Mouse (Mus musculus): ENCODE measurements around the gene Slc4a3.

The Slc4a3 gene

DNA sequence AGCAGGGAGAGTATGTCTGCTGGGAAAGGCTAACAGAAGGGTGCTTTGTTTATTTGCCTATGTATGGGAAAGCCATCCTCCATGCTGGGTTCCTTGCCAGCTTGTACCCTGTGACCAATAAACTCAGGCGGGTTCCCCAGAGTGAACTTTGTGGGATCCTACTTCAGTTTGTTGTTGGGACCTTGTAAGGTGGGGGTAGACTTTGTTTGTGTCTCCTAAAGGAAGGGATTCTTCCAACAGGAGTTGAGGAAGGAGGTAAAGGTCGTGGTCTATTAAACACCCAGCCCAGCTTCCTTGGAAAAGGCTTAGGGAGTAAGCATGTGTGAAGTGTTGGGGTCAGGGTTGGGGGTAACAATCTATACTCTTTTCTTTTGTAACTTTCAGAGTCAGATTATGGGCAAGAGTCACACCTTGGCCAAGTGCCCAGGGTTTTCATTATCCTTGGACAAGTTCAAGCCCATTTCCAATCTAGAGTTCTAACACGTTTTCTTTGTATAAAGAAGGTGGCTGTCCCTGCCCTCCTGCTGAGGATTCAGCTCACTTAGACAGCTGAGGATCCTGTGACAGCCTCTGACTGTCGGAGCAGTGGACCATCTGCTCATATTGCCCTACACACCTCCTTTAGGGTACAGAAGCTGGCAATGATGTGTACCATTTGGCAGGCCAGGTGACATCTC, 15.3 kb downstream of the Slc4a3 start:
- peak; percentile 40 to 51 for DNase-seq

DNA sequence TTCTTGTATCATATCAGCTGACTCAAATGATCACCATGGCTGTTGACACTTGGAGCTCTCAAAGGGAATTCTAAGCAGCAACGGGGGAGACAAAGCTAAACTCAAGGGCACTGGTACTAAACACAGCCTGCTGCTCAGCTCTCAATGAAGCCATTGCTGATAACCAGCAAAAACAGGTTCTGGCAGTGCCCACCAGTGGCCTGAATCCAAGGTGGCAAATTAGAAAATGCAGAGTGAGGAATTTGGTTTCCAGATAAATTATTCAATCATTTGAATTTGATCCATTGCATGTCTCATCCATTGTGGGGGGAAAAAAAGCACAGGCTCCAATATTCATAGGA, 15.8 kb downstream of the Slc4a3 start:
- DNase-seq, result no peak

DNA sequence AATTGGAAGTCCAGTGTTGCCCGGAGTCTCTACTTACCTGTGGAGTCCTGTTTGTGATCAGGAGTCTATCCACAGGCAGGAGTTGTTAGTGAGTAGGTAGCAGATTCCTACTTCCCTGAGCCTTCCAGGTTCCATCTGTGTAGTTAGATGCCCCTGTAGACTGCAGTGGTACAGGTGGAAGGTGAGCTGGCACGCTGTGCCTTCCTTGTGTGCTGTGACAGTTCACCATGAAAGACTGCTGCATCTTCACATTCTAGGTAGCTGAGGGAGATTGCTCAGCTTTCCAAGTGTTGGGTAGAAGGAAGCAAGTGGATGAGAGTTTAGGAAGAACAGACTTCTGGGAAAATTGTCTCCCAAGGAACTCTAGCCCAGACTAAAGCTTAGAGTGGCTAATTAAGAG, 18.0 kb downstream of the Slc4a3 start:
- DNase-seq, result no peak

DNA sequence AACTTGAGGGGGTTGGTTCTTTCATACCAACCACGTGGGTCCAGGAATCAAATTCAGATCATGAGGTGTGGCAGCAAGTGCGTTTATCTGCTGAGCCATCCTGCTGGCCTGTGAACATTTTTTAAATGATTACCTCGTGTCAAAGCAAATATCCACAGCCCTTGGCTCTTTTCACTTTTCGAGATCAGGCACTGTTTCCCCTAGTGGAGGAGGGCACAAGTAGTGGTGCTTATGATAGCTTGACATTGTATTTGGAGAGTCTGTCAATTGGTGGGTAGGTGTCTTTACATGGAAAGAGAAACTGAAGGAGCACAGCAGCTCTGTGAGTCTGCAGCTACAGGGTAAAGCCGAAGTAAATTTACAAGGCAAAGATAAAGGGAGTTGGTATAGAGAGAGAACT, 18.9 kb downstream of the Slc4a3 start:
- DNase-seq, result no peak

DNA sequence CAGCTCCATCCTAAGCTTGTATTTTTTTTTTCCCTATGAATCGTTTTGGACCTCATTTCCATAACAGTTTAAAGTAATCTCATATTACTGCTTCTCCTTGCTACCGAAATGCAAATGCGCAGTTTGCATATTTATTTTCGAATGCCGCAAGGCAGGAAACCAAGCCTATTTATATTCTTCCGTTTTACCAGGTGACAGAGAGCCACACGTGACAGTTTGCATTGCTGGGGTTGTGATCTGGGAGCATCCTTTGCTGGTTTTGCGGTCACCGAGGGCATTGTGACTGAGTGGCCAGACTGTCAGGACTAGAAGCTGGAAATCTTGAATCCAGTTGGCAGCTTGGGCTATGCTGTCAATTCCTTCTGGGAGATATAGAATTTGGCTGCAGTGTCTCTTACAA, 19.6 kb downstream of the Slc4a3 start:
- DNase-seq, result no peak

DNA sequence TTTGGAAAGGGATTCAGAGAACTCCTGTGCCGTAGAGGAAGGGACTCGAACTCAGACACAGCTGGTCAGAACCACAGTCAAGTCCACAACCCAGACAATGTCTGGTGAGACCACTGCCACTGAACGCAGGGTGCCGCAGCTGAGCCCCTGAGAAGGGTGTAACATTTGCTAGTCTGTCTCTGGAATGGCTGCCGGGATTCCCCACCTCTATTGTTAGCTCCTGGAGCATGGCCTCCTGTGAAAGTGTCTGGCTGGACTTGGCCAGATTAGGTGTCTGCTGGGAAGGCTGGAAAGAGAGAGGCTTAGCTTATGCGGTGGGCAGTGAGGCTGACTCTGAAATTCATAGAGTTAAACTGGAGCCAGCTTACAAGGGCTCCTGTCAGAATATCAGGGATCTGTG, 24.3 kb downstream of the Slc4a3 start:
- no peak for DNase-seq

DNA sequence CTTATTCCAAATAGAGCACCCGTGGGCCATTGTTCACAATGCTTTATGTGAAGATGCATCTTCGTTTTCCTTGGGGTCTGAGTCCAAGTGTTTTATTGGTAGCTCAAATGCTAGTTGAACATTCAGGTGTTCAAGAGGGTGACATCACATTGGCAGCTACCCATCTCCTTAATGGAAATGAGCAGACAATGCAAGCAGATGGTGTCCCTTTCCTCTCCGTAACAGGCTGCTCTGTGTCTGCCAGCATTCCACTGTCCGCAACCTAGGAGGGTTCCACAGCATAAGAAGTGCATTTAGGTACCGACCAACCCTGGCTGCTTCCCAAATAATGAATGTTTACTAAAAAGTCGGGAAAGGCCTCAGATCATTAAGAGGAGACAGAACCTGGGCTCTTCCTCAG, 26.7 kb downstream of the Slc4a3 start:
- peak; percentile 86 to 93 for DNase-seq

DNA sequence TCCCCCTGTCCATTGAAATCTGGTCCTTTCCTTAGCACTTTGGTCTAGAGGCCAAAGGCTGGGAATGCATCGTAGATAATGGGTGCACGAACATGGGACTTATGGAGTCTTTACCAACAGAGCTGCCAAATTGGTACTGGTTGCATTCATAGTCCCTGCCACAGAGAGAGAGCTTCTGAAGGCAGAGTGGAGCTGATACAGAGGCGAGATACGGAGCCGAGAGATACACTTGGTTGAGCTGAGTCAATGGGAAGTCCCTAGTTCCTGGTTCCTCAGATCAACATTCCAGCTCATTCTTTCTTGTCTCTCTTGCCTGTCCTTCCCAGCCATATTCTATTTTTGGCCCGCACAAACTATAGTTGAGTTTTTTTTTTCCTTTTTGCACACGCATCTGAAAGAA, 27.6 kb downstream of the Slc4a3 start:
- DNase-seq, result no peak

DNA sequence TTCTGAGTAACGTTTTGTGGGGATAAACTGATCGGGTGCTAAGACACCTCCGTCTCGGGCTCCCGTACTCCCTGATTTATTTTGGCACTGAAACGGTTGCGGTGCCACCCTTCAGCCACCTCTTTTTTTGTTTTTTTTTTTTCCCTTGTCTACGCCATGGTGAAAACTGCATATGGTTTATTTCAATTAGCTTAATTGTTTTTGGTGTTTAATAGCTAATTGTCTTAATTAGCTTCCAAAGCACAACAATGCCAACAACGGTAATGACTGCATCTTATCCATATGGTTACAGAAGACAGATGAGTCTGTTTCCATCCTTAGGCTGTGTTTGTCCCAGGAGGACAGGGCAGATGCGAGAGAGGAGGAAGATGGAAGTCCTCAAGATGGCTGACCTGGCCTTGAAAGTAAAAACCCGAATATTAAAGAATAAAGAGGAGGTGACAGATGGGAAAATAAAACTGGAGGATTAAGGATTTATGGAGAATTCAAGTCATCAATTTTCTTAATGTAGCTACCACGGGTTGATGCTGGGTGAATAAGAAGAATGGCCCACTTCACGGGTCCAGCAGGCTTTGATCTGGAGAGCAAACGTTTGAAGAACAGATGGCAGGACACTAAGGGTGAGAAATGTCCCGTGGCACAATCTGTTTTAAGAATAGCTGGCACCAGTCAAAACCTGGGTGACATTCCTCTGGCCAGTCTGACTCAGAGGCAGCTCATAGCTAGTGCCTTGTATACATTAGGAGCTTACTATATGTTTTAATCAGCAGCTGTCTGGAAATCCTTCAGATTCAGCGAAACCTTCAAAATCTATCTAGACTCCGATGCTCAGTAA, 28.6 kb downstream of the Slc4a3 start:
- DNase-seq, result peak; percentile 66 to 69

DNA sequence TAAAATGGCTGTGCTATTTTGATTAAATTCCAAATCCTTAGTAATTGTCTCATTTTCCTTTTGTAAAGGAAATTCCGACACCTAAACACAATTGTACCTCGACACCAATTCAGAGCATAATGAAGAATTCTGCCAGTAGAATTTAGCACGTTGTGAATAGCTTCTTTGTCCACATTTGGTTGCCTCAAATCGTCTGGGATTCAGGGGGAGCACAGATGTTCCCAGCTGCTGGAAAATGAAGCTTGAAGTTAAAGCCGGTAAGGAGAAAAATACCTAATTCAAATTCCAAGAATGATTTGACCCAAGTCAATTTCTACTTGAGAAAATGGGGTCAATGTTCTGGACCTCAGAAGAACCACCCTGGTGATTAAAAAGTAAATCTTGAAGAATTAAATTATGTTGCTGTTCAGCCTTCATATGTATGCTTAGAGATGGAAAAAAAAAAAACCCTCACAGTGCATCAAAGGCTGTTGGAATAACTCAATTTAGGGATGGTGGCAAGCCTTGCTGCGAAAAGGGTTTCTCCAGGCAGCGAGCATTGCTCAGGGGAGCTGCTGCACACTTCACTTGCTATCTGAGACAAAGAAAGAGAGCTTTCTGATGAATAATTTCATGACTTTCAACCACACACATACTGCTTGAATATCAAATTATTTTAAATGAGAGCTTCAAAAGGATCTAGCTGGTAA, 36.0 kb downstream of the Slc4a3 start:
- no peak for DNase-seq

DNA sequence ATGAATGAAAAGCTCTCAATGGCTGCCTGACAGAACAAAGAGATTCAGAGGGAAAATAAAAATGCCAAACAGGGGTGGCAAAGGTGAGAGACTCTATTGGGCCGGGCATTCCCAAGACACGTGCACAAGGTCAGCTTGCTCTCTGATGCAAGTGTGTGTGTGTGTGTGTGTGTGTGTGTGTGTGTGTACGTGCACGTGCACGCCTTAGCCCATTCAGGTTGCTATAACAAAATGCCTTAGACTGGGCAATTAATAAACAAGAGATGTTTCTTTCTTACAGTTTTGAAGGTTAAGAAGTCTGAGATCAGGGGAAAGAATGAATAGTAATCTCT, 36.5 kb downstream of the Slc4a3 start:
- no peak for DNase-seq

DNA sequence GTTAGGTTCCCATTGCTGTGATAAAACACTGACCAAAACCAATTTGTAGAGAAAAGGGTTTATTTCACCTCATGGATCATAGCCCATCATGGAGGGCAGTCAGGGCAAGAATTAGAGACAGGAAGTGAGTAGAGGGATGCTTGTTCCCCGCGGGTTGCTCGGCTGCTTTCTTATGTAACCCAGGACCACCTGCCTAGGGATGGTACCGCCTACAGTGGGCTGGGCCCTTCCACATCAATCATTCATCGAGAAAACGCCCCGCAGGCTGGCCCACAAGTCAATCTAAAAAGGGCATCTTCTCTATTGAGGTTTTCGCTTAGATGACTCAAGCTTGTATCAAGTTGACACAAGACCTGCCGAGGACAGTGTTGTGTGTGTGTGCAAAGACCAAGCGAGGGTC, 37.0 kb downstream of the Slc4a3 start:
- DNase-seq, result no peak

DNA sequence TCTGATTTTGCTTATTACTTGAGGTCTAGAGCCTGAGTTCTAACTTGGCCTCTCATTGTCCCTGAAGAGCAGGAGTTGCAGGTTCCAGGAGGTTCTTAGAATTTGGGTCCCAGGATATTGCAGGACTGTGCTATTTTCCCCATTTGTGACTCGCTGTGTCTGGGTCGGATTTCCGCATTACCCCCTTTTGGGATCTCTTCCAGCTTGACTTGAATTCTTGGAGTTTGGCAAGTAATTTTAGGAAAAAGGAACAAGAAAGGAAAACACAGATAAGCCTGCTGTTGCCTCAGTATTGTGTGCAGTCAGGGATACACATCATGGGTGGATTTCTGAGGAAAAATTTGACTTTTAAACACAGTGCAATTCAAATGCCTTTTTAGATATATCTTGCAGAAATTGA, 40.7 kb downstream of the Slc4a3 start:
- no peak for DNase-seq

DNA sequence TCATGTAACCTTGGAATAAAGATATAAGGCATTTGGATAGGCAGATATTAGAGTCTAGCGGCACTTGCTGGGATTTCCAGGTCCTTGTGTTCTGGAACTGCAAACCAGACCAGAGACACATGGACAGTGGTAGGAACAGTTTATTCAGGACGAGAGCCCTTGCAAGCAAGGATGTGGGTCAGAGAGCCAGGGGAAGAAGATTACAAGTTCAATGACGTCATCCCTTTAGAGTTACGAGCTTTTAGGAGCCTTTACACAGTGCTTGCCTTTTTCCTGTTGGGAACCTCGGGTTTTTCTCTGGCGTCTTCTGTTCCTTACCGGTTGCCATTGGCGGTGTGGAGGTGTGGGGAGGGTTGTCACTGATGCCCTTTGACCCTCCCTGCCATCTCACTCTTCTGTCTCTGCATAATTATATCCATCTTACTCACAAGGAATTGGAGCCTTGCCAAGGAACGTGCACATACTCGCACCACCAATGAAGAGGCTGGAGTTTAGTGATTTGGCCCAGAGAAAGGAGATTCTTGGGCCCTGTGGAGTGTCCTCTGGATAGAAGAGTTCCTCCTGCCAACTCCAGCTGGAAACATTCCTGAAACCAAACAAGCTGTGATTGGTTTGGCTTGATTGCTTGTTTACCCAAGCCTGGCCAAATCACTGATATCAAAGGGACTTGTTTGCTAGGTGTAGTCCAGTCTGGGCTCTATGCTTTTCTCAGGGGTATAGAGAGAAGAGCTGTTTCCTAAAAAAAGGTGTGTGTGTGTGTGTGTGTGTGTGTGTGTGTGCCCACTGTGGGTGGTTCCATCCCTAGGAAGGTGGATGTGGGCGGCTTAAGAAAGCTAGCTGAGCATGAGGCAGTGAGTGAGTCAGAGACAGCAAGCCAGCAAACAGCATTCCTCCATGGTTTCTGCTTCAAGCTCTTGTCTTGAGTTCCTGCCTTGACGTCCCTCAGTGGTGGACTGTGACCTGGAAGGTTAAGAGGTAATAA, 42.0 kb downstream of the Slc4a3 start:
- DNase-seq, result peak in 1 of 2 experiments; percentile 27

DNA sequence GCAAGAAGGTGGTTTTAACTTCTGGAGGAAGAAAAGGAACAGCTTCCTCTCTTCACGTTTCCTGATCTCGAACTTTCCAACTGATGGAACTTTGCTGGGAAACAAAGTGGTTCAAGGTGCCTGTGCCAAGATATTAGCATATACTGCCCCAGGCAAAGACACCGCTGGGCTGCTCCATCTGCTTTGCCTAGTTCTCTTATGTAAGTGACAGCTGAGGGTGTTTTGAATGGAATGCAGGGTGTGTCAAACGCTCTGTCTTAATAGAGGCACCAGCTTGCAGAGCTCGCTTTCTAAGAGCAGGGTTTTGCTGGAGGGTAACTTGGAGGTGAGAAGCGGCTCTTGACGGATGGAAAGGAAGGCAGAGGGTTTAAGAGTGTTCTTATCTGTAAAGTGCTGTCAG, 42.8 kb downstream of the Slc4a3 start:
- peak; percentile 37 to 38 for DNase-seq

DNA sequence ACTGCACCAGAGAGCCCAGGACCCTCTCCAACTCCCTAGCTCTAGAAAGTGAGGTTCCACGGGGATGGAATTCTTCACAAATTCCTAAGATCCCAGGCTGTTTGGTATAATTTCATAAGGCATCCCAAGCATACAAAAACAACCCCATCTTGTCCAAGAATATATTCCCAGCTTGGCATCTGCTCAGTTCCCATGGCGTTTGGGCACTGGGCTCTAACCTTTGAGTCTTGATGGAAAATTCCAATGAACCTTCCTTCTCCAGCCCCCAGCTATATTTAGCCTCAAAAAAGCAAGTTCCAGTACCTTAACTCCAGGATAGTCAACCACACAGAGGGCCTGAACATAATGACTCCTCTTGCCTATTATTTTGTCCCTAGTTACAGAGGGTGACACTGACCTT, 43.9 kb downstream of the Slc4a3 start:
- DNase-seq, result peak; percentile 25 to 33

DNA sequence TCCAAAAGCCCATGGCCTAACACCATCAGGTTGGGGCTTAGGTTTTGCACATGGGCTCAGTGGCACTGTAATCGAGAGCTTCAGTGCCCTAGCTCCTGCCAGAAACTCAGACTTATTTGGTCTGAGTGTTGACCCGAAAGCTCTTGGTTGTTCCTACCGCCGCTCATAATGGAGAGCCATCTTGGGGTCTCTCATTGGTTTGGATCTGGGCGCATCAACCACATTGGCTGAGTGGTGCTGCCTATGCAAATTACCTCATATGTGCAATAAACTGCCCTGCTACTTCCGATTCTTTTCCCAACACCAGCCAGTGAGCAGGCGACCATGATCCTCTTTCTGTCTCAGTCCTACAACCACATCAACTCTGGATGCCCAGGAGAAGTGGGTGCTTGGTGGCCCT, 47.9 kb downstream of the Slc4a3 start:
- no peak for DNase-seq

DNA sequence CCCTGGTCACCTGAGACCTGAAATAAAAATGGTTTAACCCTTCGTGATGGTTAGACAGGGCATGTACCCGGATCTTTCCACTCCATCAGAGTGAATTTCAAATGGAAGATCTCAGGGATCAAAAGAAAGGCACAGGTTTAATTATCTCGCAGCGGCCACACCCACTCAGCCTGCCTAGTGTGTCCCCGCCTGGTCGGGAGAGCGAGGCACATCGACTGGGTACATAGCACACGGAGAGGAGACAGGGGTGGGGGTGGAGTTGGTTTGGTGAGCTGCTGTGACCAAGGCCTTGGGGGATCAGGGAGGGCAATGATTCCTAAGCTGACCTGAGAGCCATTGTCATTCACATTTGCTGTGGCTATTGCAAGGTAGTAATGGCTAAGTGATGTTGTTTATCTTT, 48.8 kb downstream of the Slc4a3 start:
- DNase-seq, result no peak

DNA sequence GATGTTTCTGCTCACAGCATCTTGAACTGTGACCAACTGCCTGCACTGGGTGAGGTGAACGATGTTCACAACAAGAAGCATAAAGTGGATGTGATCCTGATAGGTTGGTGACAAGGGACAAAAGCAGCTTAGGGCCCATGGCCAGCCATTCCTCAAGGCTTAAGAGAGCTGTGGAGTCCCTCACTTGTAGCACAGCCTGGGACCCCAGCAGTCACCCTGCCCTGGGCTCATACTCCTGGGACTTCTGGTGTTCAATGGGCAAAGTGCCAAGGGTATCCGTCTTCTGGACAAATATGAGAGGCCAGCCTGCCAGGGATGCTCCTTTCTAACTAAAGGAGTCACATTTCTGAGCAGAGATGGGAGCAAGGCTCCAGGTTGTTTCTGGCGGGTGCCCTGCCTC, 49.9 kb downstream of the Slc4a3 start:
- no peak for DNase-seq

DNA sequence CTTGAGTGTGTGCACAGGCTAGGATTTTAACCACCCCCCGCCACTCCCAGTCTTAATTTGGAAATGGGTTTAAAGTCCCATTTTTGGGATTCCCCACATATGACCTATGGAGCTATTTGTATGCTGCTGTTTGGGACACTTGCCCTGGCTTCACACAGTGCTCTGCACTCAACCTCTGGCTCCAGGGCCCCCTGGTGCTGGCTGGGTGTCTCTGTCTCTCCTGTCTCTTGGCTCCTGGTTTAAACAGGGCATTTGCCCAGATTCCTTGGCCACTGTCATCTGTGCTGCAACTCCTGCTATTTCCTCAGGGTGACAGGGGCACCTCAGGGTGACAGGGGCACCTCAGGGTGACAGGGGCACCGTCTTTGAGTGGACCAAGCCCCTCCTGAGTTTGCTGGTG, 50.8 kb downstream of the Slc4a3 start:
- no peak for DNase-seq

DNA sequence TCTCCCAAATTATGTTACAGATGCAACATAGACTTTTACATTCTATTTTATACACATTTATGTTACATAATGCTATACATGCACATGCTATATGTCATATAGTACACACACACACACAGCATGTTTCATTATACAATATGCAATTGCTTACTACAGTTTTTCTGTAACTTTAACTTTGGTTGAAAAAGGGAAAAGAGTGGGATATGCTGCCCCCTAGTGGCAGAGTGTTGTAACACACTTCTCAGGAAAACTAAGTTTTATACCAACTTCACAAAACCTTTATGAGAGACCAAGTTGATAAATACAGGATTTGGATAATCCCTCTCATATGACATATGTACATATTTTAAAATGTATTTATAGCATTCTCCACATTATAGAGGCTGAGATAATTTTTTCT, 51.6 kb downstream of the Slc4a3 start:
- peak; percentile 56 to 78 for DNase-seq

DNA sequence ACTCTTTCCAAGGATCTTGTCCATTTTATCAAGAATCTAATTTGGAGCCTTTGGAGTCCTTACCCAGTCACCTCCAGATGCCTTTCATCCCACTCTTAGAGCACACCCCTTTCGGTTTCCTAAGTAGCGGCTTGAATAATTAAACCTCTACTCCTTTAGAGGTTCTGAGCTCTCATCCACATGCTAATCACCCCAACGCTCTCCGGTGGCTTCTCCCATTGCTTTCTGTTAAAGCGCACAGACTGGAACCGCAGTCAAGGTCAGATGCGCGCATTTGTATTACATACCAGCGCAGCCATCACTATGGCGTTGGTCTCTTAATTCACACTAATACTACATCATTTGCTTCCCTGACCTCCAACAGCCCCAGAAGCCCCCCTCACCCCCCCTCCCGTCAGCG, 55.7 kb downstream of the Slc4a3 start:
- no peak for DNase-seq

DNA sequence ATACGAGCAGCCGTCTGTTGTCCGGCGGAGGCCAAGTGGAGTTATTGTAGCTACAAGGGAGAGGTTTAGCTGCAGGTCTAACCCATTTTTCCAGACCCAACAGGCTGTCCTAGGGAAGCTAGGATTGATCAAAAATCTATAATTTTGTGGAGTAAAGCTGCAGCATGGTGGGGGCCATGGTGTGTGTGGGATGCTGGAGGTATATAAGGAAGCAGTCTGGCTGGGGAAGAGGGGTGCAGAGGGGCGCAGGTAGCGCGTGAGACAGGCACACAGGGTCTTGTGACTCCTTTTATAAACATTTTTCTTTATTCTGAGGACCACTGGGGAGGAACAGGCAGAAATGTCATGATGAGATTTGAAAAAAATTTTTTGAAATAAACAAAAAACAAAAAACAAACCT, 57.5 kb downstream of the Slc4a3 start:
- no peak for DNase-seq
